Mouse (Mus musculus): ENCODE results near the gene Lmtk3. TPM values are rescaled to one million over a fixed set of nuclear protein-coding genes. Genes with fewer than 3 reads are reported as not detected.

Gene Lmtk3
- total RNA-seq, 2 experiments from 2014 or later, result 4.2 to 8.3 TPM

DNA sequence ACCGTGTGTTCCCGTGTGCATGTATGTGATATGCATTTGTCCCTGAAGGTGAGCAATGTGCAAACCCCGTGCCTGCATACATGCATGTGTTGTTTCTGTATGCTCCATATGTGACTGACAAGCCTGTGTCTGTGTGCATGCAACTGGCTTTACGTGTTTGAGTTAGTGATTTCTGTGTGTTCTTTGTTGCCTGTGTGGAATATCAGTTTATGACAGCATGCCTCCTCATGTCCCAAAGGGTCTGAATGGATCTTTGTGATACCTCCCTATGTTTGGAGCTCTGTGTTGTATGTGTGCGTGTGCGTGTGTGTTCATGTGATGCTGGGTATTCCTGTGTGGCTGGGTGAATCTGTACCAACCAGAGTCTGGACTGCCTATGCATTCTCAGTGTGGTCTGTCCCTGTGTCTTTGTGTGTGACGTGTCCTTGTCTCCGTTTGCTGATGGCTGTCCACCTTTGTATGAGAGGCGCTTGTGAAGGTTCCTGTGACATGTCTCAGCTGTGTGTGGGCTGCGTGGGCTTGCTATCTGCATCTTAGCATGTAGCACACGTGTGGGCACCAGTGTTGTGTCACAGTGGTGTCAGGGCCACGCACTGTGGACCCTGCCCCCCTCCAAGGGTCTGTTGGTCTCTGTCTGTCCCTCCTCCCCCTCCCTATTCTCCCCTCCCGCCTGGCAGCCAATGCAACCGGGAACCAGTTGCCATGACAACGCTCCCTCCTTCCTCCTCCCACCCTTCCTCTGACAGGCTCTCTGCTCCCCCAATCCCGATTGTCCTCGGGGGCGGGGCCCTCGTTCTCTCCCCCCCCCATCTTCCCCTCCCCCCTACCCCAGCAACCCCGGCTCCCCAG is 1.2 kb downstream of the Lmtk3 start, which contains the start of gene Sult2b1:
Gene Sult2b1 (minus strand): TSS at position 146 of the 849 bp plus-strand sequence.
- DNase-seq, result peak; percentile 64

DNA sequence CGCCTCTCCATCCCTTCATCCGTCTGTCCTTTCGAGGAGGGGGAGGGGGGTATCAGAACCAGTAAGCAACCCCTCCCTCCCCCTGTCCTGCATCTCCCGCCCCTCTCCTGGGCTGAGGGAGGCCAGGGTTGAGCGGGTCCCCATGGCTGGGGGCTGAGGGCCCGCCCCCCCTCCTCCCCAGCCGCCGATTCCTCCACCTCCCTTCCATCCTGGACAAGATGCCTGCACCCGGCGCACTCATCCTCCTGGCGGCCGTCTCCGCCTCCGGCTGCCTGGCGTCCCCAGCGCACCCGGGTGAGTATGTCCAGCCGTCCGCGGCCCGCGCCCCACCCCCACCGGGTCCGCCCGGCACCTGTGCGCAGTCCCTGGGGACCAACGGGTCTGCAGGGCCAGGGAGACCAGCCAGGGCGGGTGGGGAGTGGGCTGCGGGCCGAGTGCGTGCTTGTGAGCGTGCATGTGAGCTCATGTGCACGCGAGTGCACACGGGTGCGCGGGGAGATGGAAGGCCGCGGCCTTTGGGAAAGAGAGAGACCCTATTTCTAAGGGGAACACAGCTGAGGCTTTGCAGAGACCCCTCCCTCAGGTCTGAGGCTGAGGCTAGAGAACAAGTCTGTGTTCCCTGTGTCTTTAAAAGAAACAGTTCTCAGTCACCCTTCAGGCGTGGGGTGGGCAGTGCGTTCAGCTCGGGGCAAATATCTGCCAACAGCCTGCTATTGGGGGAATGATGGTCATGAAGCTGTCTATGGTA is 2.0 kb downstream of the Lmtk3 start:
- DNase-seq, result peak; percentile 40

DNA sequence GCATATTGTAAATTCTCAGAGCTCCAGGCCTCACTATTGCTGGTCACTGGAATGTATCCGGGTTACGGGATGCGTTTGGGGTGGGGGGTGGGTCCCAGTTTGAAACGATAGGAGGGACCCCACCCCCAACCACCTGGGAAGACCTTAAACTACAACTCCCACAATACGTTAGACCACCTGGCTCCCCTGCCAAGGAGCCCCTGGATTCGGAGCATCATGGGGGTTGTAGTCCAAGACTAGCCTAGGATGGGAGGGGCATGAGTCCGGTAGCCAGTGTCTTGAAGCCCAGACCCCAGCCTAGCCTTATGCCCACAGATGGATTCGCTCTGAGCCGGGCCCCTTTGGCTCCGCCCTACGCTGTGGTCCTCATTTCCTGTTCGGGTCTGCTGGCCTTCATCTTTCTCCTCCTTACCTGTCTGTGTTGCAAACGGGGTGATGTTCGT is 2.6 kb downstream of the Lmtk3 start:
- DNase-seq, result no peak

DNA sequence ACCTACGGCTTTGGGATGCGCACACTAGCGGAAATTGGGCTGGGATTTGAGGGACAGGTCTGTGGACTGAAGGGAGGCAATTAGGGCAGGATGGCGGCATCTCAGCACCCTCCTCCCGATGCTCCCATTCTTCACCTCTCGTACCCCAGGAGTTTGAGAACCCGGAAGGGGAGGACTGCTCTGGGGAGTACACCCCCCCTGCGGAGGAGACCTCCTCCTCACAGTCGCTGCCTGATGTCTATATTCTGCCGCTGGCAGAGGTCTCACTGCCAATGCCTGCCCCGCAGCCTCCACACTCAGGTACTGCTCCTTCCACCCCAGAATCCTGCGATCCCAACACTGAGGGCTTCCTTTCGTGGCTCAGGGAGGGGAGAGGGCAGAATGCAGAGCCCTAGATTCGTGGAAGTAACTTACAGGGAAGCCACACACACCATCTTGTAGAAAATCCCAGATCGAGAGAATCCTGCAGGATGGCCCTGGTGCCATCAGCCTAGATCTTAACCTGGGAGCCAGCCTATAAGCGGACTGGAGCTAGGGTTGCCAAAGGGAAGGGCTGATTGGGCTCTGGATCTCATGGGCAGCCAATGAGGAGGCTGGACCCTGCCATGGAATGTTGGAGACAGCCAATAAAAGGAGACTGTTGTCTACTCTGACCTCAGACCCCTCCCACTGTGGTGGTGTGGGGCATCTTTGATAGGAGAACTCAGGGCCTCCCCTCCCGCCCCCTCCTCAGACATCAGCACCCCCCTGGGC is 3.3 kb downstream of the Lmtk3 start:
- DNase-seq, result no peak

DNA sequence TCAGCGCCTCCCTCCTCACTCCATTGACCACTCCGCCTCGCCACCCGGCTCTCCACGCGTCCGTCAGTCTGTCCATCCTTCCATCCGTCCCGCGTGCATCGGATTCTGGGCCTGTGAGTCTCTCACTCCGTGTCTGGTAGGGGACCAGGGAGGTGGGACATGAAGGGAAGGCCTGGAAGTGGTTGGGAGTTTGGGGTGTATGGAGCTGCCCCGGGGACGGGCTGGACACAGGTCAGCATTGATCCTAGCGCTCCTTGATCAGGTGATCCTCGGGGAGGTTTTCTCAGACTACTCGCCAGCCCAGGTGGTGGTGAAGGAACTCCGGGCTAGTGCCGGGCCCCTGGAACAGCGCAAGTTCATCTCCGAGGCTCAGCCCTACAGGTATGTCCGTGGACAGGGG is 4.1 kb downstream of the Lmtk3 start:
- DNase-seq, result no peak

DNA sequence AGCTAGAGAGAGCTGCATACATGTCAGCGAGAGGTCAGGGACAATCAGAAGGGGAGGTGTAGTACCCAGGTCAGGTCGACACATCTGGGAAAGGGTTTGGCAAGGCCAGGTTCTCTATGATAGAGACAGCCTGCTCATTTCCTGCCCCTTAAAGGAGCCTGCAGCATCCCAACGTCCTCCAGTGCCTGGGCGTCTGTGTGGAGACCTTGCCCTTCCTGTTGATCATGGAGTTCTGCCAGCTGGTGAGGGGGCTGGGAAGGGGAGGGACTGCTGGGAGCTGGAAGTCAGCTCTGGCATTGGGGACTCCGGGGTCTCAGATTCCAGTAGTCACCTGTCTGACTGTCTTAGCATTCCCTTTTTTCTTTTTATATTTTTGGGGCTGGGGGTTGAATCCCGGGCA is 7.2 kb downstream of the Lmtk3 start:
- peak; percentile 51 for DNase-seq

DNA sequence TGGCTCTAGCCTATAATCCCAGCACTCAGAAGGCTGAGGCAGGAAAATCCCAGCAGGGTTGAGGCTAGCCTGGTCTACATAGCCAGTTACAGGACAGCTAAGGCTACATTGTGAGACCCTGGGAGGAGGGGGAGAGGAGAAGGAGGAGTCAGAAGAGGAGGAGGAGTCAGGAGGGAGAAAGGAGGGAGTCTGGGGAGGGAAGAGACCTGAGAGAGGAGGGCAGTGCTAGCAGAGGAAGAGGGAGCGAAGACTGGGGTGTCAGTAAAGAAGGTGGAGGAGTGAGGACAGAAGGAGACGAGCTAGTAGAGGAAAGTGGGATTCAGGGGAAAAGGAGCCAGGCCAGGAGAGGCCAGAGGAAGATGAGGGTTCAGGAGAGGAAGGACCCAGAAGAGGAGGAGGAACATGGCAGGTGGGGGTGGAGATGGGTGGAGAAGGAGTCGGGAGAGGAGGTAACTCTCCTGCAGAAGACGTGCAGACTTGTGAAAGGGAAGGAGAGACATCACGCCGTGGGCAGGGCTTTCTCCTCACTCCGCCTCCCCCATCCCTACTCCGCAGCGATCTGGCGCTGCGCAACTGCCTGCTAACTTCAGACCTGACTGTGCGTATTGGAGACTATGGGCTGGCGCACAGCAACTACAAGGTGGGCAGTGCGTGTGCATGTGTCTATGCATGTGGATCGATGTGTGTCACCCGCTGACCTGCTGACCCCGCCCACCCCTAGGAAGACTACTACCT is 8.4 kb downstream of the Lmtk3 start:
- DNase-seq, result no peak

DNA sequence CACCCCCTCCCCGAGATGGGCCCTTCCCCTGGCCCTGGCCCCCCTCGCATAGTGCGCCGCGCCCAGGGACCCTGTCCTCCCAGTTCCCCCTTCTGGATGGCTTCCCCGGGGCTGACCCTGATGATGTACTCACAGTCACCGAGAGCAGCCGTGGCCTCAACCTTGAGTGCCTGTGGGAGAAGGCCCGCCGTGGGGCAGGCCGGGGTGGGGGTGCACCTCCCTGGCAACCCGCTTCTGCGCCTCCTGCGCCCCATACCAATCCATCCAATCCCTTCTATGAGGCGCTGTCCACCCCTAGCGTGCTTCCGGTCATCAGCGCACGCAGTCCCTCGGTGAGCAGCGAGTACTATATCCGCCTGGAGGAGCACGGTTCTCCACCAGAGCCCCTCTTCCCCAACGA is 9.7 kb downstream of the Lmtk3 start:
- peak; percentile 40 for DNase-seq

DNA sequence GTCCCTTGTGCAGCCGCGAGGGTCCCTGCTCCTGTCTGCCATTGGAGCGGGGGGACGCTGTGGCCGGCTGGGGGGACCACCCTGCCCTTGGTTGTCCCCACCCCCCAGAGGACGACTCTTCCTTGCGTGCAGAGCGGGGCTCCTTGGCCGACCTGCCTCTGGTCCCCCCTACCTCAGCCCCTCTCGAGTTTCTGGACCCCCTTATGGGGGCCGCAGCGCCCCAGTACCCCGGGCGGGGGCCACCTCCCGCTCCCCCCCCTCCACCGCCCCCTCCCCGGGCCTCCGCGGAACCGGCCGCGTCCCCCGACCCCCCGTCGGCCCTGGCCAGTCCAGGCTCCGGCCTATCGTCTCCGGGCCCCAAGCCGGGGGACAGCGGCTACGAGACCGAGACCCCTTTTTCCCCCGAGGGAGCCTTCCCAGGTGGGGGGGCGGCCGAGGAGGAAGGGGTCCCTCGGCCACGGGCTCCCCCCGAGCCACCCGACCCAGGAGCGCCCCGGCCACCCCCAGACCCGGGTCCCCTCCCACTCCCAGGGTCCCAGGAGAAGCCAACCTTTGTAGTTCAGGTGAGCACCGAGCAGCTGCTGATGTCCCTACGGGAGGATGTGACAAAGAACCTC is 10.5 kb downstream of the Lmtk3 start:
- no peak for DNase-seq

DNA sequence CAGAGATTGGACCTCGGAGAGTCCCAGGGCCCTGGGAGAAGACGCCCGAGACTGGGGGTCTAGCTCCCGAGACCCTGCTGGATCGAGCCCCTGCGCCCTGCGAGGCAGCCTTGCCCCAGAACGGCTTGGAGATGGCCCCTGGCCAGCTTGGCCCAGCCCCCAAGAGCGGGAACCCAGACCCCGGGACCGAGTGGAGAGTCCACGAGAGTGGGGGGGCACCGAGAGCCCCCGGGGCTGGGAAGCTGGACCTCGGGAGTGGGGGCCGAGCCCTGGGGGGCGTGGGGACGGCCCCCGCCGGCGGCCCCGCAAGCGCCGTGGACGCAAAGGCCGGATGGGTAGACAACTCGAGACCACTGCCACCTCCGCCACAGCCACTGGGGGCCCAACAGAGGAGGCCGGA is 11.4 kb downstream of the Lmtk3 start:
- DNase-seq, result no peak

DNA sequence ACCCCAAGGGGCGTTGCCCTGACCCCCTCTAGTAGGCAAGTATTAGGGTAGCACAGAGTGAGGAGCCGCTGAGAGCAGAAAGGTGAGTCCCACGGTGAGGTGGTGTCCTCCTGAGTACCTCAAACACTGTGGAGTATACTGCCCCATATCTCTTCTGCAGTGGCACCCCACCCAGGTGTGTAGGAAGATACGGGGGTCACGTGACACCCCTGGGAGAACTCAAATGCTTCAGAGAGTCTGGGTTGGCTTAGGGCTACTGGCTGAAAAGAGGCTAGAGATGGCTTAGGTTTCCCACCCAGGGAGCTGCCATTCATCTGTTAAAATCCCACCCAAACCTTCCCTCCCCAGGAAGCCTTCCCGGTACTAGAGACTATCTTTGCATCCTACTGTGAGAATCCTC is 13.4 kb downstream of the Lmtk3 start:
- no peak for DNase-seq

DNA sequence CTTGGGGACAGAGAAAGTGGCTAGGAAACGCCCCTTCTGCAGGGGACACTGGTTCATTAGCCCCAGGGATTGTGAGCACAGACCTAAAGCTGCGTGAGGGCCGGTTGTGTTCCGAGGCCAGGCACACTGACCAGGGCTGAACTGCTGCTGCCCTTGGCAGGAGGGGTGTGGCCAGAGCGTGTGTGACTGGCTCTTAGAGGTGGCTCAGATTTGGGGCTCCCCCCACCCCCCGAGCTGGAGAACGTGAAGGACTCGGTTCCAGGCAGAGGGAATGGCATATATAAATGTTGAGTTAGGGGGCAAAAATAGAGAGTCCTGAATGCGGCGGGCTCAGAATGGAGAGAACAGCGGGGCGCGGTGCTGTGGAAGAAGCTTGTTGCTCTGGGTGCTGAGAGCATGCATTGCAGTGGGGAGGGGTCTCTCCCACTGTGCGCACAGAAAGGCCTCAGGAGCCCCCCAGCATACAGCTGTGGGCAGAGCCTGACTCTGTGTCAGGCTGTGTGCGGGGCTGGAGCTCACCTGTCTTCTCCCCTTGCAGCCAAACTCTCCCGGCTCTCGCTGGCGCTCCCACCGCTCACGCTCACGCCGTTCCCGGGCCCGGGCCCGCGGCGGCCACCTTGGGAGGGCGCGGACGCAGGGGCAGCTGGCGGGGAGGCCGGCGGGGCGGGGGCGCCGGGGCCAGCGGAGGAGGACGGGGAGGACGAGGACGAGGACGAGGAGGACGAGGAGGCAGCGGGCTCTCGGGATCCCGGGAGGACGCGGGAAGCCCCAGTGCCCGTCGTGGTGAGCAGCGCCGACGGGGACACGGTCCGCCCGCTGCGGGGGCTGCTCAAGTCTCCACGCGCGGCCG is 14.3 kb downstream of the Lmtk3 start:
- peak; percentile 49 for DNase-seq

DNA sequence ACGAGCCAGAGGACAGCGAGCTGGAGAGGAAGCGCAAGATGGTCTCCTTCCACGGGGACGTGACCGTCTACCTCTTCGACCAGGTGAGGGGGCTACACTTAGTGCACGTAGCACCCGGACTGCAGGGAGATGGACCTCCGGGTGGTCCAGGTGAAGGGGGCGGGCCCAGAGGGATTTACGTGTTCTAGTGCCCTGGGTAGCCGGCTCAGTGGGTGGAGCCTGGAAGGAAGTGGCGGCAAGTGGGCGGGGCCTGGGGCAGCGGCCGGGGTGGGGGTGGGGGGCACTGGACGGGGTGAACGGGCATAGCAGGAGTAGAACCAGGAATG is 14.9 kb downstream of the Lmtk3 start:
- DNase-seq, result peak; percentile 40

DNA sequence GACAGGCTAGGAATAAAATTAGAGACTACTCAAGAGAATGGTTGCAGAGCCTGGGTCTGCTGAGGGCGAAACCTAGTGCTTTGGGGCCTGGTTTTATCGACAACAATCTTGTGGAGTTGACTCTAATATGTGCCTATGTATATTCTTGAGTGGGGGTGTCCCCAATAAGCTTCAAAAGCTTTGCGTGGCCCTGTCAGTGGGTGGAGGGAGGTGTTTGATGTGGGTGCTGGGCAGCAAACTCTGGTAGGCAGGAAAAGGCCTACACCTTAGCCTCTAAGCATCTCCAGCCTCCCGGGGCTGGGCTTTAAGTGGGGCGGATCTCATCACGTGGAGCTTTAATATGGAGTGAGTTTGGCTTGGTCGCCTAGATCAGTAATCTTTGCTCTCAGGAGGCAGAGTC is 15.4 kb downstream of the Lmtk3 start:
- no peak for DNase-seq

DNA sequence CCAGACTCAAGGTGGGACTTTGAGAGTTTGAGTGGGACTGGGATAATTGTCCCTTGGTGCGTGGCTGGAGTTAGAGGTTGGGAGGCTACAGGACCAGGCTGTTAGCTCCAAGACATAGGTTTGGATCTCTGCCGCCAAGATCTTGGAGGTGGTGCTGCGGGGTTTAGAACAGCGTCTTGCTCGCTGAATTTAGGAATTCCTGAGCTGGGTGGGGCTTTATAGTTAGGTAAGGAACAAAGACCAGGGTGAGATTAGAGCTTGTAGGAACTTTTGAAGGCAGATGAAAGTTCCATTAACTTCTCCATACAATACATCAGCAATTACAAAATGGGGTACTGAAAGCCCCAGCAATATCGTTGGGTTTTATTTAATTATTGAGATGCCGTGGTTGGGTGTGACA is 16.5 kb downstream of the Lmtk3 start:
- no peak for DNase-seq

DNA sequence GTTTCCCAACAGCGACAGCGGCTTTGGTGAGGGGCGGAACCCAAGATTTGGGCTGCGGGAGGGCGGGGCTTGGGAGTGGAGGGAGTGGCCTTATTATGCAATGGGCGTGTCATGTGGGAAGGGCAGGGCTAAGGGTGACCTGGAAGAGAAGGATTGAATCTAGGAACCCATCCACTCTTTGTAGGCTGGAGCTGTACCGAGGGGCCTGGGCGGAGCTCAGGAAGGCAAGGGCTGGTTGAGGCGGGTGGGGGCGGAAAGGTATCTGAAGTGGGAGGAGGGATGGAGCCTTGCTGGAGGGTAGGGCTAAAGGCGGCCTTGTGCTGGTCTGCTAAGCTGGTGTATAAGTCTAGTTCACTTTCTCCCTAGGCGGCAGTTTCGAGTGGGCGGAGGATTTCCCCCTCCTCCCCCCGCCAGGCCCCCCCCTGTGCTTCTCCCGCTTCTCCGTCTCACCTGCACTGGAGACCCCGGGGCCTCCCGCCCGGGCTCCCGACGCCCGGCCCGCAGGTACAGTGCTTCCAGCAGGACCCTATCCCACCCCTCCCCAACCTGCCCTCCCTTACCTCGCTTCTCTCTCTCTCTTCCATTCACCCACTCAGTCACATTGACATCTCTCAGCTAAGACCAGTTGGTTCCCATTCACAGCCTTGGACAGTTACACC is 17.1 kb downstream of the Lmtk3 start:
- peak; percentile 67 for DNase-seq

DNA sequence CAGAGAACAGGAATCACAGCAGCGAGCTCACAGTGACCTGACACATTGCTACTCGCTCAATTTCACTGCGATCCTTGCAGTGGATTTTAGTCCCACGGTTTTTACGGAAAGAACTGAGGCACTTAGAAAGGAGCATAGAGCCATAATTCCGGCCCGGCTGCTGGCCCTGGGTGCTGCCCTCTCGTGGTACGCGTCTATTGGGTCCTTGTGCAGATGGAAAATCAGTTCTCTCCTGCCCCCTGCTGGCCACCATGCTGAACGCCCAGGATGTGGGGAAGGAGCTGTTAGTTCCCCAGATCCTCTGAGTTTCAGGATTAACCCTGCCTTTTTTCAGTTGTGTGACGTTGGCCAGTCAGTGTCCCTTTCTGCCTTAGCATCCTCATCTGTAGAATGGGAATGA is 17.8 kb downstream of the Lmtk3 start:
- DNase-seq, result peak; percentile 96

DNA sequence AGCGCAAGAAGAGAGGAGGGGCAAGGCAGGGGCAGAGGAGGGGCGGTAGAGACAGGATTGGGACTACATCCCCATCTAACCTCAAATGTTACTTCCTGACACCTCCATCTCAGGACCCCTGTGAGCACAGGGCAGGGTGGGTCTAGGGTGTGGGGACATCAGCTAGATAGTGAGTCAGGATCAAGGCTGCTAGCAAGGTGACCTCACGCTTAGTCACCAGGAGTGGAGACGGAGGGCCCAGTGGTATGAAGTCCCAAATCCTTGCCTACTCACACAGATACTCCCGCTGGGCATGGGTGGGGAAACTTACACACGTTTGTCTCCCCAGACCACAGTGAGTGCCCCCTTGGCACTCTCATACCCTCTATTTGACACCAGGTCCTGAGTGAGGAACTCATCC is 19.0 kb downstream of the Lmtk3 start:
- peak; percentile 62 for DNase-seq

DNA sequence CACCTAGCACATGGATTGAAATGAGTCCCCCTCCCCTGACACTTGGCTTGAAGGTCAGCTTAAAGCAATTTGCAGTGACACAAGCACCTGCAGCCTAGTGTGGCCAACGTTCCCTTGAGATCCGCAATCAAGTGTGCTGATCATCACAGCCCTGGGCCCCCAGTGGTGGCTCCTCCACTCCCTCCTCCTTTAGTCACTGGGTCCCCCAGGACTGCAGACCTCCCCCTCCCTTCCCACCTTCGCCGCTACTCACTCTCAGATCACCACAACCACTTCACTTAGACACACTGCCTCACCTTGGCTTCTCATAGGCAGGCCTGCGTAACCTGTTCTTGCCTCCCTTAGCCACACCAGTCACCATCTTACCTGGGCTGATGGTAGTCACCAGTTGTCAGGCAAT is 22.4 kb downstream of the Lmtk3 start:
- no peak for DNase-seq

DNA sequence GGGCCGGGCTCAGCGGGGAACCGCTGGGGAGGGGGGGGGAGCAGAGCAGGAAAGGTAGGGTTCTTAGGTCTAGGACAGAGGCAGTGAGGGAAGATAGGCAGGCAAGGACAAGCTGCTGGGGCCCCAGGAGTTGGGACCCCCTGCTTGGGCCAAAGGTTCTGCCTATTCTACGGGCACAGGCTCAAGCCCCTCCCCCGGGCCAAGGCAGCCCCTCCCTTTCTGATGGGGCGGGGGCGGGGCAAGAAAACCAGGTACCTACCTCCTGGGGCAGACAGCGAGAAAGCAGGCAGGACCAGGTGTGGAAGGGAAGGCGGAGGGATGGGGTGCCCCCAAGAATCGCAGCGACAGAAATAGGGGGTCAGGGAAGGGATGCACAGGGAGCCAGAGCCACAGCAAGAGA is 24.9 kb downstream of the Lmtk3 start:
- no peak for DNase-seq
